Mouse (Mus musculus): ENCODE data around the gene Pdzd8.
A peak's percentile ranks its signal among the peaks of the same experiment; 100 is the strongest.

Pdzd8 gene

DNA sequence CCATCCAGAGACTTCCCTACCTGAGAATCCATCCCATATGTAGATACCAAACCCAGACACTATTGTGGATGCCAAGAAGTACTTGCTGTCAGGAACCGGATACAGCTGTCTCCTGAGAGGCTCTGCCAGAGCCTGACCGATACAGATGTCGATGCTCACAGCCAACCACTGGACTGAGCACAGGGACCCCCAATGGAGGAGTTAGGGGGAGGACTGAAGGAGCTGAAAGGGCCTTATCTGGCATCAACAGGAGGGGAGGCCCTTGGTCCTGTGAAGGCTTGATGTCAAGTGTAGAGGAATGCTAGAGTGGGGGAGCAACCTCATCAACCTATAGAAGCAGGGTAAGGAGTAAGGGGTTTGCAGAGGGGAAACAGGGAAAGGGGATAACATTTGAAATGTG lies 7.2 kb upstream of the Pdzd8 start:
- DNase-seq: no peak

DNA sequence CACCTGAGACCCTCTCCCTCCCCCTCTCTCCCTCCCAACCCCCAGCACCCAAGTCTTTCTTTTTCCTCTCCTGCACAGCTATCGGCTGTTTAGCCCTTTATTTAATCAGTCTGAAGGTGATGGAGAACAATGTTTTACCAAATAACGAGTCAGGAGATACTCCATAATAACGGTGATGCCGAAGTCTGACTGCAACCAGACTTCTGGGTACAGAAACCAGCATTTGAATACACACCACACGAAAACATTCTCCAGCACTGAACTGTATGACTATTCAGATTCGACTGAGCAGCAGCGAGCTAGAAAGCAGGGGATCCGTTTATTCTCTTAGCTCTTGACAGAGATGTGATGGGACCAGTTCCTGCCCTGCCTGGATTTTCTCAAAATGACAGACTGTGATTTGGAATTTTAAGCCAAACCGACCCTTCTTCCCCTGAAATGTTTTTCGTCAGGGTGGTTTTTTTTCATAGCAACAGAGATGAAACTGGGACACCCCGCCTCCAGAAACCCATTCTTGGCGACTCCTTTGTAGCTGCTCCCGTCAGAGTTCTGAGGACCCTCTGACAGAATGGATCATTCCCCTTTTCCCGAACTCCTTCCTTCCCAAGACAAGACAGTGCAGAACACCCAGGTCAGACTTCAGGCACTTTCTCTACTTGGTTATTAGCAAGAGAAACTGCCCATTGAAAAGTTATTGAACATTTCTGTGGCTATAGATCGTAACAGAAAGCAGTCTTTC lies 5.7 kb upstream of the Pdzd8 start:
- DNase-seq: no peak

DNA sequence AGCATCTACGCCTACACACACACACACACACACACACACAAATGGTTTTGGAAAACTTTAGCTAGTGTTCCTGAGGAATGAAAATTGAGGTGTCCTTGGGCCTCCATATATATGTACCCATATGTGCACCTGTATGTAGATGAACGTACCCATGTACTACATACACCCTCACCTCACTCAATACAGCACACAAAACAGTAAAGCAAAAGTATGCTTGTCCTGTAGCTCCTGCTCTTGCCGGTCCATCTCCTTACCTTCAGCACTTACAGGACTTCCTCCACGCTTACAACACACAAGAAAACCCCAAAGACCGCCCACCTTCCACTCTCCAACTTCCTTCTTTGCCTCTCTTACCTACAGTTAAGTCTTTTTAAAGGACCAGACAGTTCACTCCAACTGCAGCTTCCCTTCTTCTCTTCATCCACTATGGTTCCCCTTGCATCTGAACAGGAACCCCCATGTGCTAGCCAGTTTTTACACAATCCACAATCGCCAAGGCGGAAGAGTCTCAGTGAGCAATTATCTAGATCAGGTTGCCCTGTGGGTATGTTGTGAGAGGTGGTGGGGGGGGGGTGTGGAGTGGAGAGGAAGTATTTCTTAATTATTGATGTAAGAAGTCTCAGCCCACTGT lies 4.8 kb upstream of the Pdzd8 start:
- no peak for DNase-seq

DNA sequence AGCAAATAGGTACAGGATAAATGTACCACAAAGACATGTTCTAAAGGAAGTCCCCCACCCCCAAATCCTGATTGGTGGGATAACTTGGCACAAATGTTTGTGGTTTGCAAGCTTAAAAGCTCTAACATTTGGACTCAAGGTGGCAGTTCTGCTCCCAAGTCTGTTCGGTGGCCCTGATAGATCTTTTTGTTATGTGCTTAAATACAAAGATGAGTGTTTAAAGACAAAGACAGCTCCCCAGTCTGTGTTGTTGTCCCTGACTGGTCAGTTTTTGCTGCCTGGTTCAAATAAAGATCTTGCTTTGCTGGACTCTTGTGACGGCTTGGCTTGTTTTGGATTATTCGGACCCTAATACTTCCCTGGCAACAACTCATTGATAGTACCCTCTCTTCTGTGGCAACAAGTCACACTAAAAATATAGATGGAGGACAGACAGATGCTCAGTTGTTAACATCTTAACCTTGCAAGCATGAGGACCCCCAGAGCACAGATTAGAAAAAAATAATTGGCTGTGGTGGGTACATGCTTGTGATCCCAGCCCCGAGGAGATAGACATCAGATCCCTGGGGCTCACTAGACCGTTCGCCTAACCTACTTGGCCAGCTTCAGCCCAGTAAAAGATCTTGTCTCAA lies 3.9 kb upstream of the Pdzd8 start:
- DNase-seq: no peak

DNA sequence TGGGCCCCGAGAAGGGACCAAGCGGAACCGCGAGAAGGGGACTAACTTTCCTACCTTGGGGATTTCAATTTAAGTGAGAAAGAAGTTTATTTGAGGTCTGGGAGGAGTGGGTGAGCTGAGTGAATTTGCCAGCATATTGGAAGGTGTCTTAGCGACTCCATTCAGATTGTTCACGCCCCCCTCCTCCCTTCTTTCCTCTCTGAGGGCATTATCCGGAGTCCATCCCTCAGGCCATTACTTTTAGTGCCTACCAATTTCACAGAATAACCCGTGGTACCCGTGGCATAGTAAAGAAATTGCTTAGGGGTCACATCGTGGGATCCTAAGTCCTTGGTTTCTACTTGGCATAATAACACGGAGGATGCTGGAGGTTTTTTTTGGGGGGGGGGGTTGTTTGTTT lies 745 bp upstream of the Pdzd8 start:
- DNase-seq: no peak

DNA sequence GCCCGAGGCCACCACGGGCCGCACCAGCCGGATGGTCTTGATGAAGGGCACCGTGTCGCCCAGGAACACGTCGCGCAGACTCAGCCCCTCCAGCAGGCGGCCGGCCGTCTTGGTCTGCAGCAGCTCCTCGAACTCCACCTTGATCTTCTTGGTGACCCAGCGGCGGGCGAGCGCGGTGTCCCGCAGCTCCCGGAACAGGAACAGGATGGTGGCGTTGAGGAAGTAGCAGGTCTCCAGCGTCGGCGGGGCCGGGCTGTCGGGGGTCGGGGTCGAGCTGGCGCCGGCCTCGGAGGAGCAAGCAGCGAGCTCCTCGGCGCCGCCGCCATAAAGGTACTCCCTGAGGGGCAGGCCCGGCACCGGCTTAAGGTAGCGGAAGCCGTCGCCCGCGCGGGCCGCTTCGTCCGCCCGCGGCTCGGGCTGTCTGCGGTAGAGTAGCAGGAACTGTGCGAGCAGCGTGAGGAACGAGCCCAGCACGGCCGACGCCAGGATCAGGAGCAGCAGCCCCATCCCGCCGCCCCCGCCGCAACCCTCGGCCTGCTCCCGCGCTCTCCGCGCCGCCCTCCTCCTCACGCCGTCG lies 411 bp downstream of the Pdzd8 start:
- peak; percentile 40 to 70 for DNase-seq

DNA sequence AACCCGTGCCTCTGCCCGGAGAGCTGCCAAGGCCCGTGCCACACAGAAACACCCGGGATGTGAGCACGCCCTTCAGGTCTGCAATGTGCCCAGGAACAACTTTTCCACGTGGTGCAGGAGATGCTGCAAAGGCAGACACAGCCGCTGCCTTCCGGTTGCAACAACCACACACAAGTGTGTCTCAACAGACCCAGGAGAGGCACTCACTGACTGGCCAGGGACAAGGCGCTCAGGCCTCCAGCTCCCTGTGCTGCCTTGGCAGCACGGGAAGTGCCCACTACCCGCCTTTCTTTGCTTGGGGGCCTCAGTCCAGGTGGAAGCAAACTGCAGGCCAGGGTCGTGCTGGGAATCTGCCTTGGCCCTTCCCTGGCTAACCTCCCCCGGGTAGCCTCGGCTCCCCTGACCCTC lies 1.3 kb downstream of the Pdzd8 start:
- DNase-seq: peak; percentile 36 to 50

DNA sequence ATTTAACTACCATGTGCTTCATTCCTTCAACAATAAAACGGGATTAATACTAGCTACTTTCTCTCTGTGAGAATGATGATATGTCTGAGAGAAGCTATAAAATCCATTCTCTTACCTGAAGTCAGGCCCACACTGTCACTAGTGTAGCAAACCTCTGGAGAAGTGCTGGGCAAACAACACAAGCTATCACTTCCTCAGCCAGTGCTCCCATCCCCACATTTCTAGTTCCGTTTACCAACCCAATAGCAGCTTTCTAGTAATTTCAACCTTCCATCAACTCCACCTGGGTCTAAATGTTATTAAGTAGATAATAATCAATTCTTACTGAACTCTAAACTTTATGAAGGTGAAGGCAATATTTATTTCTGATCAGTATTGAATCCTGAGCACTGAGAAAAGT lies 2.6 kb downstream of the Pdzd8 start:
- no peak for DNase-seq

DNA sequence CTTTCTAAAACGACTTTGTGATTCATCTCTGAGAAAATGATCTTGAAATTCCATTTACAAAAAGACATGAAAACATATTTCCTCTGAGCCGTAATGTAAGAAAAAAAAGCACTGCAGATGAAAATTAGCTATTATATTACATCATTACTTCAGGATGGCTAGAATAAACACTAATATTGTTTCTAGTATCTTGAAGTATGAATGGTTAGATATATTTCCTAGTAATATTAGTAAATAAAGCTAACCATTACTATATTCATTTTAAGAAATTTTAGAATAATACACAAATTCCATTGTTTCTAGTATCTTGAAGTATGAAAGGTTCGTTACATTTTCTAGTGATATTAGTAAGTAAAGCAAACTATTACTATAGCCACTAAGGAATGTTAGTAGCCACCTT lies 5.7 kb downstream of the Pdzd8 start:
- DNase-seq: no peak

DNA sequence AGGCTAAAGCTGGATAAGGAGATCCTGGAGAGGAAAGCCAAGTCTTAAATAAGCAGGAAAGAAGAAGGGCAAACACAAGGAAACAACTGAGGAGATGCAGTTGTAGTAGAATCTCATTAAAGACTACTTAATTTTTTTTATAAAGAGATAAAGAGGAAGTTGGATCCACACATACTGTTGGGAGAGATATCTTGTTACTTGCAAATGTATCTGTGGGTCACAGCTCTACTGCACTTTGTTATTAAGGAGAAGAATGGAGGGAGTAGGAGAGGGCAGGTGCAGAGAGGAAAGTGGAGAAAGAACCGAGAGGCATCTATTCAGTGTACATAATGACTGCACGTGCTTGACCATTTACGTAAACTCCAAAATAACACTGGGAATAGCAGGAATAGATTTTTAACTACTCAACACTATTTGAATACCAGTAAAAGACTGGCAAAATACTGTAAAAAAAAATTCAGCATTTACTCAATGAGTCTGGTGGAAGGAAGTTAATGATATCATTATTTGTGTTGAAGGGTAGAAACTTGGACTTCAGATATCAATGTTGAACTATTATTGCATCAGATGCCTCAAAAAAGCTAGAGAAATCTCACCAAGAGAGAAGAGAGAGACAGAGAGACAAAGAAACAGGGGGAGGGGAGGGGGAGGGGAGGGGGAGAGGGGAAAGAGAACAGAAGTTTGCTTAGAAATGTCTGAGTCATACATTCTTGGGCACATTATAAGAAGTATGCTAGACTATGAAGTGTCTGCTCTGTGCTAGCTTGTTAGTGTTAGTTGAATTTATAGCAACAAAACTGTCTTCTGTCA lies 7.5 kb downstream of the Pdzd8 start:
- DNase-seq: no peak

DNA sequence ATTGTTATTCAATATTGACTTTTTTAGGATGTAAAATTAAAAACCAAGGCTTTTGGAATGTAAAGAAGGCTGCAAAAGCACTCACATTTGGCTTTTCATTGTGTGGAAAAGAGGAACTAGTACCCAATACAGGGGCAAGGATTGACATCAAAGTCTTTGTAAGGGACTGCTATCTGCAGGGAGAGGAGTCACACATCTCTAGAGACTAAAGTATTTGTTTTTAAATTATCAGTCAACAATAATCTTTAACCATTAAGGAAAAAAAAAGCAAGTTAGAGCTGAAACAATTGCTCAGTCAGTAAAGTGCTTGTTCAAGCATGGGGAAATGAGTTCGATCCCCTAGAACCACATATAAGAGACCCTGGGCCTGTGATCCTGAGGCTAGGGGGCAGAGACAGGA lies 8.9 kb downstream of the Pdzd8 start:
- no peak for DNase-seq

DNA sequence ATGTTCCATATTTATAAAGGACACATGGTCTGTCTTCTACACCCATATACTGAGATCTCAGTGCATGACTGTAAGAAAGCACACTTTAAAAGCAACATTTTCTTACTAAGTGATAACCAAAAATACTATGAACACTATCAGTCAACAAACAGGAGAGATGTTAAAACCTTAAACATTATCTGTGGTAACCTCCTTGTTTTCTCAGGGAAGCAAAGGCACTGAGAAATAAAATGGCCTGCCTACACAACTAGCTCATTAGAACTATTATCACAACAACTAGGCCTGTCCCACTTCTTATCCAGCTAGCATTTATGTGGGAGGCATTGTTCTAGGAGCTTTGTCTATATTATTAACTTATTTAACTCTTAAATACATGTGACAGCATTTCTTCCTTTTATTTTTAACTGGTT lies 14.8 kb downstream of the Pdzd8 start:
- no peak for DNase-seq

DNA sequence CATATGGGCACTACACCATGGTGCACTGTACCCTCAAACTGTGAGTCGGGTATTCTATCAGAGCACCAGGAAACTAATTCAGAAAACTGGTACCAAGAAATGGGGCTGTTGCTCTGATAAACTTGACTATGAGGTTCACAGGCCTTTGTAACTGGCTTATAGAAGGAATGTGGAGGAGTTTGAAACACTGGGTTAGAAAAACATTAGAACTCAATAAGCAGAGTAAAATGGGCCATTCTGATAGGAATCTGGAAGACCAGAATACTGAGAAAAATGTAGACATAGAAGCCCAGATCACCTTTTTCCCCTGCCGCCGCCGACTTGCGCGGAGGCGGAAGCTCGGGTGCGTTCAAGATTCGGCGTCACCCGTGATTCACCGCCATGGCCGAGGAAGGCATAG lies 23.6 kb downstream of the Pdzd8 start, which contains the start of gene Rps12-ps3:
Gene Rps12-ps3, plus strand, starts transcription at position 301 of the 400 bp plus-strand sequence.
- DNase-seq: no peak

DNA sequence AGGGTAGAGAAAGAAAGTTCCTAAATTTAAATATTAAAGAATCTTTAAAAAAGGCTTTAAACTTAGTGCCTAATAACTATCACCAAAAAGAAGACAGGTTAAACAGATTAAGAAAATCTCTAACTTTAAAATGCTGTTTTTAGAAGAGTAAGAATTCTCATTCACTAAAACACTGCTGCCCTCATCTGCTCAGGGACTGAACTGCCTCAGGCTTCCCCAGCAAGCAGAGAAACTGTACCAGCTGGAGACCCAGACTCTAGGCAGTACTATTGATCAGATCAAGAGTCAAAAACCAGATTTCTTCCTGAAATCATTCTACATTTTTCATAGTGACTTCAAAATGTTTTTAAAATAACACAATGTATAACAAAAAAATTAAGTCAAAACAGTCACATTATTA lies 29.0 kb downstream of the Pdzd8 start:
- peak; percentile 13 to 52 for DNase-seq

DNA sequence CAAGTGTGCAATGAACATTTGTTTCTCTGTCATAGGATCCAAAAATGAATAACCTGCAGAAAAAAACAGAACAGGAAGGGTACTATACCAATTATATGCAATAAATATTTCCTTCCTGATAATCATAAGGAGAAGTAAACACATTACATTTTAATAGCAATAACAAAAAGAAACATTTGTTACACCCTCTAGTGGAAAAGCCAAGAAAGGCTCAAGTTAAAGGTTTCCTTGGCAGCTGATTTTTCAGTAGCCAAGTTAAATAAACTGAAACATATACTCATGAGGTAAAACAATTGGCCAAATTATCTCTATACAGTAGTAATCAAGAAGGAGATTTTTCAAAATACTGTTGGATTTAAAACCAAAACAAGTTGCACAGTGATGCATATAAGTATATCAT lies 30.3 kb downstream of the Pdzd8 start:
- DNase-seq: no peak

DNA sequence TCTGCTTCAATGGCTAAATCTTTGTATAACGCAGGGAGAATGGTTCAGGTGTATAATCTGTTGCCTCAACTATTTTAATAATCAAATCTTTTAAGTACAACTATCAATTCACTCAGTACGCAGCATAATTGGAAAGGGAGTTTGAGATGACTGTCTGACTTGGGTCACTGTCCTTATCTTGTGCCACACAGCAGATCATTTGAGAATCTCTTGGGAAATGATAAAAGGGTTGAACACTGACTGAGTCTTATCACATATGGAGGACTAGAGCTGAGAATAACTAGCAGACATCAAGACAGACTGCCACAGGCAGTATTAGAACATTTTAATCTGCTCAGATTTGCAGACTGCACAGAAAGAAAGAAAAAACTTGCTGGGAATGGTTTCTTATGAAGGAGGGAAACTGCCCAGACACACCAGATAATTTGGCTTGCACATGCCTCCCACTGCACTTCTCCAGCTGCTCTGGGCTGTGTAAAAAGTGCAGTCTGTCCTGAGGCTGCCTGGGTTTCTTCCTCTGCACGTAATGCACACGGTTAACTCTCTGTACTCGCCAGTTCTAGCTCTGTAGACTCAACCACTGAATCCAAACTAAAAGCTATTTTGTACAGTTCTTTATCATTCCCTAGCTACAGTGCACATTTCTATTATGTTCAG lies 53.3 kb downstream of the Pdzd8 start:
- no peak for DNase-seq

DNA sequence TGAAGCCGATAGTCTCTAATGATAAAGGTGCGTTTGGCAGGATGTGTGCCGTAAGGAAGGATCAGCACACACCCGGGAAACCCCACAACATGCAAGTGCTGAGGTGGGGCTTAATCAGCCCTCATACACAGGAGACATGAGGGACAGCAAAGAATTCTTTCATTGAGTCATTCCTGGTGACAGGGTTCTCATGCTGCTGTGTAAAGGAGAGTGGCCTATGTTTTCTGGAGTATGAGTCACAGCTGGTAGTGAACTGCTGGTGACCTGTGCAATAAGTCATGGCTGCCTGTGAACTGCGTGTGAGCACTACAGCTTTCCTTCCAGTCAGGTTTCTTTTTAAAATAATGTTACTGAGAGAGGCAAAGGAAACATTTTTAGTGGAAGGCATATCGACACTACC lies 55.8 kb downstream of the Pdzd8 start:
- no peak for DNase-seq

DNA sequence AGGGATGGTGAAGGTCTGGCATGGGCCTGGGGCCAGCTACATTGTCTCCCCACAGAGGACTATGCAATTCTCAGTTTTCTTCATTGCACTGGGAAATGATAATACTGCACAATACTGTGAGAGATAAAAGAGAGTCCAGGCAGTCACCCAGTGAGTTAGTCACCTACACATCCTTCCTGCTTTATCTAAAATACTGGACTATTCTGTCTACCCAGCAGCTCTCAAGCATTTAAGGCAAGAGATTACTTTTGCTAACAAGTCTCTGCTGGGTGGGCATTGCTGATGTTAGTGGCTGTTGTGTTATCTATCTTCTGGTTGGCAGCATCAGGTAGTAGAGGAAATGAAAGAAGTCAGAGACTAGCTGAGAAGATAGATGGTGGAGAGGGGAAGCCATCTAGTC lies 56.5 kb downstream of the Pdzd8 start:
- DNase-seq: no peak

DNA sequence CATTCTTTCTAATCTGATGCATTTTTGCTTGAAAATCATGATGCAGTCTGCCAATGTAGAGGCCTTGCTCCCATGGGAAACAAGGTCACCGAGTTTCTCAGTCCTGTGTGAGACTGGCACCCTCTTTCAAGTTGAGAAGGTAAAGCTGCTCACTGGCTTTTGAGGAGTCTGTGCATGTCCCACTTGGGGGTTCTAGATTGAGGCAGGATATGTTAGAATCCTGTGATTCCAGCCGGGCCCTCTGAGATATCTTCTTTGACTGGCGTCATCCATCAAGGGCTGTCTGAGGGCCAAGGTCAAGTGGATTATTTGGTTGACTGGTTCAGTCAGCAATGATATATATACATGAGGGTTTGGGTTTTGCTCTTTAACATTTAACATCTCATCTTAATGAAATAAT lies 63.6 kb downstream of the Pdzd8 start:
- no peak for DNase-seq

DNA sequence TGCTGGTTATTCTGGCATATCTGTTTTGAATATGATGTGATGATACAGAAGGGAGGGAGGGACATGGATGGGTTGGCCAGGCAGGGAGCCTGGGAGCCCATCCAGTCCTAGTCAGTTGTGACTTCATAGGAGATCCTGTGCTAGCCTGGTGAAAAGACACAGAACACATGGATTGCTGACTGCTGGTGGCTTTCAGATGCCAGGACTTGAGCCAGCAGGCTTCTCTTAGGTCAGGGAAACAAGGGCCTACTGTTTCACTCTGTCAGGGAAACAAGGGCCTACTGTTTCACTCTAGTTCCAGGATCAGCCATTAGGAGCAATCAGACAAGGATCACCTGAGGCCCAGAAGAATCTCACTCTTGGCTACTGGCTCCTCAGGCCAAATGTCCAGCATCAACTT lies 64.7 kb downstream of the Pdzd8 start:
- no peak for DNase-seq

DNA sequence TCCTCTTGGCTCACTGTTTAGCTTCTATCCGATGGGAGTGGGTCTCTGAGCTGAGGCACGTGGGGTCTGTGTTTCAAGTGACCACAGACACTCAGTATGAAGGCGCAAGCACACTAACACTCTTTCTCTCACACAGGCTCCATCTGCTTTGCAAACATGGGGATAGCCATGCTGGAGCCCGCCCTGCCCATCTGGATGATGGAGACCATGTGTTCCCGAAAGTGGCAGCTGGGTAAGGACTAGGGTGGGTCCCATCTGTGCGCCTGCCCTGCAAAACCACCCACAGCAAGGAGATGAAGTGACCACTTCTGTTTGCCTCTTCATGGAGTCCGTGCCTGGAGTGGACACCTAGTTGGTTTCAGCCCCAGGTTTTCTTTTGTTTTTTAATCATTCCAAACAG lies 69.2 kb downstream of the Pdzd8 start:
- DNase-seq: no peak

DNA sequence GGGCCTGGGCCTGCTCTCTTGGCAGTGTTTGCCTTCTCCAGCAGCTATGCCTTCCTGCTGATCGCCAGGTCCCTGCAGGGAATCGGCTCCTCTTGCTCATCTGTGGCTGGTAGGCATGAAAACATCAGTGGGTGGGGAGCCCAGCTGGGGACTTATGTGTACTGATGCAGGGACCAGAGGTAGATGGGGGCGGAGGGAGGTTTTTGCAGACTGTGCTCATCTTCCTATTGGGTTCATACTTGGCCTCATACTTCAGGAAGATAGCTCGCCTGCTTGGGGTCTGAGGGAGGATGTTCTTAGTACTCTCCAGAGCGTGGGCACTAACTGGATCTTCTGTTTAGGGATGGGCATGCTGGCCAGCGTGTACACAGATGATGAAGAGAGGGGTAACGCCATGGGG lies 72.4 kb downstream of the Pdzd8 start:
- DNase-seq: no peak

Measured in kidney, postnatal 36 days (tissue).